8 mouse cellular contexts compared by ENCODE assay signal in genomic region chr3:96557694-96558093, GRCm38 (mm10). TPM values are rescaled to one million over a fixed set of nuclear protein-coding genes. Genes with fewer than 3 reads are reported as not detected.
DNase-seq lines count a peak whose midpoint lies in the region; ATAC-seq lines count a peak whose summit lies in the region.

TSS of gene Txnip (plus strand) at chr3:96557957.

- H3K27ac ChIP-seq in hindbrain, embryonic 12.5 days = peak within 1 kb of the TSS; percentile 73

- peak; percentile 99 for DNase-seq in NIH3T3 (ENCODE audit: low read depth)
- peak; percentile 99 to 100 for DNase-seq in cerebellum, postnatal 10 days
- peak; percentile 98 for DNase-seq in frontal cortex, postnatal 10 days (ENCODE audit: low spot score in 2 of 2)
- peak; percentile 99 for DNase-seq in layer of hippocampus, postnatal 14 days (ENCODE audit: low spot score in 2 of 2)
- peak; percentile 100 for DNase-seq in lung, postnatal 14 days
- peak; percentile 81 for DNase-seq in retina, adult 2 months (ENCODE audit: low read depth, low spot score)
- DNase-seq in thymus, postnatal 36 days = peak; percentile 99 to 100

- H3K4me1 ChIP-seq in hindbrain, embryonic 12.5 days = peaks cover 53% of the 10 kb centered on the region

- under 1% methylated on average over 26 of the region's 26 CpGs for WGBS in hindbrain, embryonic 12.5 days

- peak within 1 kb of the TSS; percentile 82 for H3K4me2 ChIP-seq in hindbrain, embryonic 12.5 days (replicated peaks)

- H3K27me3 ChIP-seq in hindbrain, embryonic 12.5 days = no peaks in the 10 kb centered on the region

- no peaks in the 10 kb centered on the region for H3K9me3 ChIP-seq in hindbrain, embryonic 12.5 days (replicated peaks)

- ATAC-seq in hindbrain, embryonic 12.5 days (ENCODE audit: low FRiP score) = peak; percentile 99

- H3K4me3 ChIP-seq in hindbrain, embryonic 12.5 days = peak within 1 kb of the TSS; percentile 73

- H3K36me3 ChIP-seq in hindbrain, embryonic 12.5 days = peaks cover 21% of the 10 kb centered on the region

- peak within 1 kb of the TSS; percentile 68 for H3K9ac ChIP-seq in hindbrain, embryonic 12.5 days

RNA-seq across cellular contexts. Expression of gene Txnip, which starts in this region (rescaled TPM):
- polyA plus RNA-seq in hindbrain, embryonic 12.5 days (2016; fragmentation: Nextera tagmentation; extraction: Ambion mirVana) = 58.7 and 59.9 TPM in 2 replicates
- 10 to 100 TPM; 48.3 to 49.8 TPM for total RNA-seq in layer of hippocampus, postnatal 14 days (2021)

Comparison
In these comparisons a context has a peak if more than half of its experiments do, and no peak if none do; other contexts are left out.
1. Peak in every context shown above with its lines: DNase-seq, ATAC-seq, H3K4me3 ChIP-seq and H3K27ac ChIP-seq.